Mouse (Mus musculus) cerebellum, adult 18-20 months (tissue): ENCODE data around the gene Ttc34.

ENCODE experiments used
- DNase-seq, 2 experiments: peaks; one replicate each; pipeline ENCODE4 v3.0.0; 2021

Gene Ttc34

GRCm38 (mm10) chr4:154897676-154898465 is 60.6 kb downstream of the Ttc34 start:
- DNase-seq: peak; percentile 48 to 61

GRCm38 (mm10) chr4:154898506-154899446 is 61.5 kb downstream of the Ttc34 start, which contains the start of gene Fam213b:
Fam213b (minus strand) TSS chr4:154899135.
- peak; percentile 81 to 90 for DNase-seq

GRCm38 (mm10) chr4:154902371-154902770 is 65.1 kb downstream of the Ttc34 start:
- DNase-seq: no peak

GRCm38 (mm10) chr4:154904185-154905071 is 67.2 kb downstream of the Ttc34 start:
- peak; percentile 85 to 91 for DNase-seq

GRCm38 (mm10) chr4:154907833-154908232 is 70.6 kb downstream of the Ttc34 start:
- peak; percentile 80 to 83 for DNase-seq

GRCm38 (mm10) chr4:154908490-154908889 is 71.2 kb downstream of the Ttc34 start:
- no peak for DNase-seq

GRCm38 (mm10) chr4:154910606-154911522 is 73.6 kb downstream of the Ttc34 start:
- no peak for DNase-seq

GRCm38 (mm10) chr4:154911644-154912043 is 74.4 kb downstream of the Ttc34 start:
- no peak for DNase-seq

- no peak for DNase-seq
Measured at GRCm38 (mm10) chr4:154913845-154914244, 76.6 kb downstream of the Ttc34 start.

GRCm38 (mm10) chr4:154914252-154914651 is 77.0 kb downstream of the Ttc34 start:
- no peak for DNase-seq

- DNase-seq: no peak
Measured at GRCm38 (mm10) chr4:154914707-154915106, 77.4 kb downstream of the Ttc34 start.

GRCm38 (mm10) chr4:154915286-154915685 is 78.0 kb downstream of the Ttc34 start:
- no peak for DNase-seq

GRCm38 (mm10) chr4:154916662-154917061 is 79.4 kb downstream of the Ttc34 start:
- no peak for DNase-seq
